Mouse (Mus musculus) liver, embryonic 14.5 days (tissue): ENCODE results near the gene Endou.

ENCODE experiments used
- CTCF ChIP-seq: IDR thresholded peaks from 2 replicates; pipeline ENCODE4 v1.5.1; 2016; ENCODE audit warnings: antibody characterized with exemption, low read depth, control low read depth
- EP300 ChIP-seq: IDR thresholded peaks from 2 replicates; pipeline ENCODE4 v1.6.1; 2016; ENCODE audit warnings: antibody characterized with exemption, low read depth

DNA sequence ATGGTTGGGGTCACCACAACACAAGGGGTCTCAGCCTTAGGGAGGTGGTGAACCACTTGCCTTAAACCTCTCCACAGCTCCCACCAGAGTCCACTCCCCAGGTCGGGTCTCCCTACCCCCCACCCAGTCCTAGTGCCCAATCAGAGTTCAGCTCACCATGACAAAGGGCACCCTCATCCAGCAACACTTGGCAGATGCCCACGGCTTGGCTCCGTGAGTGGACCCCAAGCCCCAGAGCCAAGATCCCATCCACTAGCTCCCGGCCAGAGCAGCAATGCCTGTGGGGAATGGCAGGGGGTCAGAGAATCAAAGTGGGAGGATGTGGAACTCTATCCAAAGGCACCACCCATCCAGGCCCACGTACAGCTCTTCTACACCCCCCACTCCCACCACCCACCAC, 29.8 kb upstream of the Endou start:
- no peak for TF ChIP-seq CTCF
- TF ChIP-seq EP300, result no peak
